Mouse (Mus musculus) adipose tissue, adult 10 weeks (tissue): ENCODE data around the gene Cep128. TPM values are rescaled to one million over a fixed set of nuclear protein-coding genes. Genes with fewer than 3 reads are reported as not detected.

Source experiments
- polyA plus RNA-seq: library from polyadenylated mRNA; stranded (reverse); fragments of 350-450 nt; fragmentation: Illumina TruSeq; extraction: RNeasy Lipid Tissue Mini Kit (QIAGEN cat#74804); gene quantifications from one replicate; pipeline ENCODE4 v1.2.3, GENCODE M21; 2014; ENCODE audit warnings: low read depth, low replicate concordance

The Cep128 gene
- polyA plus RNA-seq = 9.1 TPM

DNA sequence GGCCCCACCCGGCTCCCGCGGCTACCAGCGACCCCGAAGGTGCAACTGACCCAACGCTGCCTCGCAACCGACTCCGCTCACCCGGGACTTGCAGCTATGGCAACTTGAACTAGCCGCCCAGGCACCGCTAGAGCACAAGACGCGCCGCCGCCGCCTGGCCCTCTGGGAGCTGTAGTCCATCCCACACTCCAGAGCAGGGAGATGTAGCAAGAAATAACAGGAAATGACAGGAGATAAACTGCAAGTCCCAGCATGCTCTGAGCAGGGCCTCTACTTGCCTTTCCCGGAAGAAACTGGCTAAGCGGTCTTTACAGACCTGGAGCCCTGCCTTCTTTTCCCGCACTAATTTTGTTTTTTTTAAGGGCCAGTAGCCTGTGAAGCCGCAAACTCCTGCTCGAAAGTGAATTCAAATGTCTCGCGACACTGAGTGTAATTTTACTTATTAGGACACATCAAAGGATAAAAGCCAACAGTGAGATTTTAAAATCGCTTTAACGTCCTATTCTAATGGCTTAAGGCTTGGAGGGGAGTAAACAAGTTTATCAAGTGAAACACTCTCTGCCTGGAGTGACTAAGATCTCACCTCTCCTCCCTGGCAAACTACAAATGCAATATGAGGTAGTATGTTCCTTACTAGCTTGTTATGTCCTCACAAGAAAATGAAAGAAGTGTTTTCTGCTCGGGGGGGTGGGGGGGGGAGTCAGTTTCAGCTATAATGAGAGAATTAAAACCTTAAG, at the start of gene Cep128, which contains the start of gene Tshr:
Gene Cep128, minus strand, starts transcription at position 129 of the 737 bp plus-strand sequence.
Gene Tshr, plus strand, starts transcription at position 283 of the 737 bp plus-strand sequence.

Other genes starting within 250 kb of the Cep128 start
- 34.5 TPM for gene Tshr, start 154 bp upstream of the Cep128 start, polyA plus RNA-seq
- gene Gtf2a1, start 206.1 kb upstream of the Cep128 start, polyA plus RNA-seq = 15.8 TPM